Comparison of ENCODE assay signal across 8 mouse cellular contexts in the genomic region with DNA sequence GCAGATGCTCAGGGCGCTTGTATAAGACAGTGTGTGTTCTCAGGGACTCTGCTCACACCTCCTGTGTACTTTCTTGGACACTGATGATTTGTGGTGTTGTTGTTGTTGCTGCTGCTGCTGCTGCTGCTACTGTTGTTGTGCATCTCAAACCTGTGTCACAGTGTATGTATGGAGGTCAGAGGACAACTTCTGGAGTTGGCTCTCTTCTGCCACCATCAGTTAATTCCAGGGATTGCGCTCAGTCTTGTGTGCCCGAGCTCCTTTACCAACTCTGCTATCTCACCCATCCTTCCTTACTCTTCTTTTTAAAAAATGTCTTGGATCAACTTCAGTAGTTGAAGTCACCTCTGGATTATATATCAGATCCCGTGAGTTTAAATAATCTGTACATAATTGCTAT. TPM values are rescaled to one million over a fixed set of nuclear protein-coding genes. Genes with fewer than 3 reads are reported as not detected.
A peak's percentile ranks its signal among the peaks of the same experiment; 100 is the strongest.
DNase-seq lines count a peak whose midpoint lies in the region; ATAC-seq and TF ChIP-seq lines count a peak whose summit lies in the region.
"Had no signal": no experiment of that assay in that cellular context is flagged by ENCODE, and none has a peak within 500 bp of the region (broad histone marks: within the 10 kb centered on the region; RNA-seq: fewer than 3 reads in every experiment).

No protein-coding gene starts in this region.

- ATAC-seq in midbrain, embryonic 11.5 days (ENCODE audit: low FRiP score), result no peak
- no peak for ATAC-seq in midbrain, embryonic 16.5 days

- TF ChIP-seq CTCF in liver, adult 2 months (IDR thresholded peaks at IDR 0.05; ENCODE audit: low read depth, low read length), result peak; percentile 62; the same call in 1 of the 2 replicates

- H3K27ac ChIP-seq in midbrain, embryonic 11.5 days (ENCODE audit: low read depth, low read length), result no peak overlapping the region
- no peak overlapping the region for H3K27ac ChIP-seq in midbrain, embryonic 16.5 days (ENCODE audit: low read length)
- no peak overlapping the region for H3K27ac ChIP-seq in liver, adult 2 months (replicated peaks; ENCODE audit: insufficient read depth, low read depth, low read length)
- H3K27ac ChIP-seq: heart, embryonic 15.5 days had no signal

- H3K4me2 ChIP-seq in midbrain, embryonic 11.5 days, result no peak overlapping the region
- no peak overlapping the region for H3K4me2 ChIP-seq in midbrain, embryonic 16.5 days (ENCODE audit: low read length)
- H3K4me2 ChIP-seq: heart, embryonic 15.5 days had no signal

- H3K9me3 ChIP-seq in midbrain, embryonic 11.5 days (ENCODE audit: control insufficient read depth, low read length), result no peaks in the 10 kb centered on the region
- H3K9me3 ChIP-seq in midbrain, embryonic 16.5 days (replicated peaks; ENCODE audit: control insufficient read depth, low read length, poor library complexity, severe bottlenecking), result no peaks in the 10 kb centered on the region
- H3K9me3 ChIP-seq: heart, embryonic 15.5 days had no signal

- no peaks in the 10 kb centered on the region for H3K79me2 ChIP-seq in liver, adult 2 months (ENCODE audit: control insufficient read depth, insufficient read depth, low read length)

- WGBS in midbrain, embryonic 11.5 days, result 75% methylated on average over 4 of the region's 4 CpGs
- WGBS in midbrain, embryonic 16.5 days, result 81% methylated on average over 4 of the region's 4 CpGs
- 74% methylated on average over 4 of the region's 4 CpGs for WGBS in liver, adult 2 months

- H3K36me3 ChIP-seq in midbrain, embryonic 11.5 days (ENCODE audit: control insufficient read depth, insufficient read depth, low read length), result no peaks in the 10 kb centered on the region
- H3K36me3 ChIP-seq in midbrain, embryonic 16.5 days (ENCODE audit: control insufficient read depth, insufficient read depth, low read length), result 0 out of 2 replicates have a peak, but pooled peaks cover 2% of the 10 kb centered on the region
- peaks cover 3% of the 10 kb centered on the region; the same call in 1 of the 2 replicates for H3K36me3 ChIP-seq in liver, adult 2 months (ENCODE audit: control insufficient read depth, insufficient read depth, low read length)

- DNase-seq in midbrain, embryonic 11.5 days (ENCODE audit: low spot score, missing footprints), result peak; percentile 95
- DNase-seq in NIH3T3 (ENCODE audit: low read depth), result peak; percentile 68
- peak; percentile 45 for DNase-seq in c-Kit-positive CD71-negative TER-119-negative erythroid progenitor cells, embryonic 14.5 days (ENCODE audit: low read depth)
- DNase-seq in forelimb bud, embryonic 11.5 days (ENCODE audit: low read depth, low spot score), result peak; percentile 32
- DNase-seq in liver, adult 2 months (ENCODE audit: extremely low read depth, low read depth, low spot score), result peak; percentile 32
- DNase-seq in skeletal muscle tissue, adult 2 months (ENCODE audit: low read depth, low spot score), result peak; percentile 23

- H3K4me1 ChIP-seq in midbrain, embryonic 11.5 days (ENCODE audit: control insufficient read depth, insufficient read depth, low read length), result no peaks in the 10 kb centered on the region
- no peaks in the 10 kb centered on the region for H3K4me1 ChIP-seq in midbrain, embryonic 16.5 days (ENCODE audit: control insufficient read depth, insufficient read depth, low read length)
- no peaks in the 10 kb centered on the region for H3K4me1 ChIP-seq in liver, adult 2 months (ENCODE audit: control insufficient read depth, insufficient read depth, low read length)

- no peak overlapping the region for H3K9ac ChIP-seq in midbrain, embryonic 11.5 days (ENCODE audit: low read length)
- no peak overlapping the region for H3K9ac ChIP-seq in midbrain, embryonic 16.5 days (ENCODE audit: low read depth, low read length)
- no peak overlapping the region for H3K9ac ChIP-seq in liver, adult 2 months (ENCODE audit: low read depth, low read length)
- H3K9ac ChIP-seq: heart, embryonic 15.5 days had no signal

- no peaks in the 10 kb centered on the region for H3K27me3 ChIP-seq in midbrain, embryonic 11.5 days (ENCODE audit: control insufficient read depth, insufficient read depth, low read length)
- no peaks in the 10 kb centered on the region for H3K27me3 ChIP-seq in midbrain, embryonic 16.5 days (ENCODE audit: control insufficient read depth, insufficient read depth, low read depth, low read length)
- H3K27me3 ChIP-seq in liver, adult 2 months (ENCODE audit: control insufficient read depth, insufficient read depth, low read length), result no peaks in the 10 kb centered on the region
- H3K27me3 ChIP-seq: heart, embryonic 15.5 days had no signal

- H3K4me3 ChIP-seq in midbrain, embryonic 11.5 days (ENCODE audit: low read depth, low read length), result no peak overlapping the region
- no peak overlapping the region for H3K4me3 ChIP-seq in midbrain, embryonic 16.5 days (ENCODE audit: low read depth, low read length)
- H3K4me3 ChIP-seq in liver, adult 2 months (ENCODE audit: insufficient read depth, low read depth, low read length), result no peak overlapping the region
- H3K4me3 ChIP-seq: heart, embryonic 15.5 days had no signal

- no peak for TF ChIP-seq POLR2A in liver, adult 2 months (IDR thresholded peaks at IDR 0.05; ENCODE audit: extremely low read depth, insufficient read depth, low read length)

RNA-seq across cellular contexts. Expression of gene Sccpdh, which starts 43.7 kb away (rescaled TPM):
- 95.6 and 101 TPM in 2 replicates for polyA plus RNA-seq in midbrain, embryonic 11.5 days (2014; fragmentation: Nextera tagmentation; extraction: Ambion mirVana)
- polyA plus RNA-seq in midbrain, embryonic 16.5 days (2015; fragmentation: Nextera tagmentation; extraction: Ambion mirVana), result 172 and 179 TPM in 2 replicates
- total RNA-seq in liver, adult 2 months (2014; rRNA removed), result 4.5 and 4.8 TPM in 2 replicates
- 1.0 and 1.4 TPM in 2 replicates for polyA plus RNA-seq in liver, adult 2 months (2012; rRNA removed)

Comparison
In these comparisons a context has a peak if more than half of its experiments do, and no peak if none do; other contexts are left out.
1. DNase-seq: peak in every context shown above with its lines; median percentile 95 in midbrain, embryonic 11.5 days; 68 in NIH3T3; 45 in c-Kit-positive CD71-negative TER-119-negative erythroid progenitor cells, embryonic 14.5 days; 32 in forelimb bud, embryonic 11.5 days; 32 in liver, adult 2 months; 23 in skeletal muscle tissue, adult 2 months.
2. RNA of gene Sccpdh, which starts 43.7 kb away (polyA plus RNA-seq): 172 to 179 TPM in midbrain, embryonic 16.5 days and 95.6 to 101 TPM in midbrain, embryonic 11.5 days; 1.0 to 1.4 TPM in liver, adult 2 months; every median in the first group is over 10 times any median in the second.